45 mouse cellular contexts compared by ENCODE assay signal in genomic region chr5:3607114-3607513, GRCm38 (mm10). TPM values are rescaled to one million over a fixed set of nuclear protein-coding genes. Genes with fewer than 3 reads are reported as not detected.
"Had no signal": no experiment of that assay in that cellular context is flagged by ENCODE, and none has a peak within 500 bp of the region (broad histone marks: within the 10 kb centered on the region; RNA-seq: fewer than 3 reads in every experiment).

No protein-coding gene starts in this region.

- H3K9ac ChIP-seq: limb, embryonic 12.5 days; limb, embryonic 13.5 days; limb, embryonic 15.5 days; liver, embryonic 12.5 days; liver, embryonic 13.5 days; liver, embryonic 14.5 days; liver, embryonic 15.5 days; liver, postnatal 0 days; lung, embryonic 14.5 days; lung, embryonic 15.5 days; midbrain, embryonic 12.5 days; midbrain, embryonic 13.5 days; midbrain, embryonic 15.5 days; neural tube, embryonic 12.5 days; neural tube, embryonic 13.5 days had no signal

- H3K4me3 ChIP-seq: limb, embryonic 10.5 days; limb, embryonic 12.5 days; limb, embryonic 13.5 days; limb, embryonic 15.5 days; liver, embryonic 12.5 days; liver, embryonic 13.5 days; liver, embryonic 15.5 days; lung, embryonic 15.5 days; megakaryocyte, embryonic 14.5 days; midbrain, embryonic 10.5 days; midbrain, embryonic 12.5 days; midbrain, embryonic 13.5 days; midbrain, embryonic 15.5 days; myocyte; neural tube, embryonic 12.5 days; neural tube, embryonic 13.5 days had no signal

- H3K27ac ChIP-seq: limb, embryonic 10.5 days; limb, embryonic 12.5 days; limb, embryonic 13.5 days; limb, embryonic 15.5 days; liver, embryonic 12.5 days; liver, embryonic 13.5 days; liver, embryonic 14.5 days; liver, embryonic 15.5 days; lung, embryonic 15.5 days; macrophage; midbrain, embryonic 10.5 days; midbrain, embryonic 12.5 days; midbrain, embryonic 13.5 days; midbrain, embryonic 15.5 days; neural tube, embryonic 12.5 days; neural tube, embryonic 13.5 days had no signal

- H3K9me3 ChIP-seq: limb, embryonic 10.5 days; limb, embryonic 12.5 days; limb, embryonic 15.5 days; liver, embryonic 12.5 days; liver, embryonic 13.5 days; liver, embryonic 15.5 days; lung, embryonic 15.5 days; megakaryocyte, embryonic 14.5 days; midbrain, embryonic 10.5 days; midbrain, embryonic 12.5 days; midbrain, embryonic 13.5 days; midbrain, embryonic 15.5 days; neural tube, embryonic 12.5 days; neural tube, embryonic 13.5 days had no signal

- H3K4me1 ChIP-seq: limb, embryonic 10.5 days; limb, embryonic 12.5 days; limb, embryonic 13.5 days; limb, embryonic 15.5 days; liver, embryonic 12.5 days; liver, embryonic 13.5 days; liver, embryonic 15.5 days; lung, embryonic 15.5 days; midbrain, embryonic 10.5 days; midbrain, embryonic 12.5 days; midbrain, embryonic 13.5 days; midbrain, embryonic 15.5 days; neural tube, embryonic 12.5 days; neural tube, embryonic 13.5 days had no signal

- DNase-seq: left cerebral cortex, postnatal 4 days; liver; liver, embryonic 13.5 days; liver, postnatal 0 days; lung, adult 18-20 months; lung, adult 2 months; lung, embryonic 14.5 days; lung, postnatal 10 days; lung, postnatal 14 days; lung, postnatal 36 days; lung, postnatal 4 days; midbrain, embryonic 14.5 days had no signal

- ATAC-seq: liver, embryonic 12.5 days; liver, postnatal 0 days; lung, postnatal 0 days; midbrain, embryonic 13.5 days; midbrain, embryonic 15.5 days; midbrain, embryonic 16.5 days had no signal

- H3K27me3 ChIP-seq: limb, embryonic 12.5 days; limb, embryonic 13.5 days; limb, embryonic 15.5 days; liver, embryonic 12.5 days; liver, embryonic 13.5 days; liver, embryonic 15.5 days; lung, embryonic 15.5 days; megakaryocyte, embryonic 14.5 days; midbrain, embryonic 12.5 days; midbrain, embryonic 13.5 days; midbrain, embryonic 15.5 days; neural tube, embryonic 12.5 days; neural tube, embryonic 13.5 days had no signal

- H3K4me2 ChIP-seq: limb, embryonic 12.5 days; limb, embryonic 13.5 days; limb, embryonic 15.5 days; liver, embryonic 11.5 days; liver, embryonic 12.5 days; liver, embryonic 13.5 days; liver, embryonic 15.5 days; lung, embryonic 14.5 days; lung, embryonic 15.5 days; midbrain, embryonic 11.5 days; midbrain, embryonic 12.5 days; midbrain, embryonic 13.5 days; midbrain, embryonic 15.5 days; neural tube, embryonic 12.5 days; neural tube, embryonic 13.5 days had no signal

RNA-seq across cellular contexts. Expression of gene Tmbim7, which starts 43.9 kb away (rescaled TPM):
- total RNA-seq: left cerebral cortex, postnatal 14 days; left cerebral cortex, postnatal 25 days; left cerebral cortex, postnatal 36 days; left cerebral cortex, postnatal 4 days; liver, adult 2 months; megakaryocyte progenitor cell, adult 5-6 weeks; megakaryocyte, adult 5-6 weeks; midbrain, postnatal 0 days; monocyte, adult 5-6 weeks had no signal
- polyA plus RNA-seq: limb, embryonic 10.5 days; limb, embryonic 11.5 days; limb, embryonic 12.5 days; limb, embryonic 13.5 days; limb, embryonic 15.5 days; liver, adult 2 months; liver, embryonic 11.5 days; liver, embryonic 12.5 days; liver, embryonic 13.5 days; liver, embryonic 14.5 days; liver, embryonic 15.5 days; liver, embryonic 16.5 days; liver, postnatal 0 days; lung, adult 2 months; lung, embryonic 14.5 days; lung, embryonic 15.5 days; lung, embryonic 16.5 days; lung, postnatal 0 days; macrophage; midbrain, embryonic 10.5 days; midbrain, embryonic 11.5 days; midbrain, embryonic 13.5 days; midbrain, embryonic 14.5 days; midbrain, embryonic 15.5 days; midbrain, embryonic 16.5 days; midbrain, postnatal 0 days; myocyte; neural tube, embryonic 11.5 days; neural tube, embryonic 12.5 days; neural tube, embryonic 13.5 days had no signal
